Mouse (Mus musculus) midbrain, embryonic 16.5 days (tissue): Measurements from ENCODE around the gene Begain. TPM values are rescaled to one million over a fixed set of nuclear protein-coding genes. Genes with fewer than 3 reads are reported as not detected.

Experiments
- ATAC-seq: fragments of 200-750 bp; cut with Nextera tagmentation; 2 replicates; pipeline ENCODE4 v1.8.0; 2017; ENCODE audit warnings: moderate TSS enrichment
- H3K27ac ChIP-seq: fragments of 300-500 bp; sonication (generic); 2 replicates; pipeline ENCODE4 v1.5.1; 2014; ENCODE audit warnings: mild to moderate bottlenecking, low read length, mixed read lengths
- H3K27me3 ChIP-seq: fragments of 300-500 bp; sonication (generic); 2 replicates; pipeline ENCODE4 v1.6.1; 2014; ENCODE audit warnings: low read depth, low read length, mixed read lengths; ENCODE audit not compliant: control insufficient read depth, insufficient read depth
- H3K36me3 ChIP-seq: fragments of 300-500 bp; sonication (generic); 2 replicates; pipeline ENCODE4 v1.6.1; 2014; ENCODE audit warnings: mild to moderate bottlenecking, low read length, moderate library complexity, mixed read lengths; ENCODE audit not compliant: control insufficient read depth, insufficient read depth
- H3K4me1 ChIP-seq: fragments of 300-500 bp; sonication (generic); 2 replicates; pipeline ENCODE4 v1.6.1; 2014; ENCODE audit warnings: mild to moderate bottlenecking, low read length, mixed read lengths; ENCODE audit not compliant: control insufficient read depth, insufficient read depth
- H3K4me2 ChIP-seq: fragments of 300-500 bp; sonication (generic); 2 replicates; pipeline ENCODE4 v1.6.1; 2014; ENCODE audit warnings: mild to moderate bottlenecking, low read length, mixed read lengths
- H3K4me3 ChIP-seq: fragments of 300-500 bp; sonication (generic); 2 replicates; pipeline ENCODE4 v1.5.1; 2014; ENCODE audit warnings: low read depth, mild to moderate bottlenecking, low read length, moderate library complexity, mixed read lengths
- H3K9ac ChIP-seq: fragments of 300-500 bp; sonication (generic); 2 replicates; pipeline ENCODE4 v1.6.1; 2014; ENCODE audit warnings: low read depth, low read length, mixed read lengths
- H3K9me3 ChIP-seq: fragments of 300-500 bp; sonication (generic); replicated peaks from 2 replicates; pipeline ENCODE4 v1.6.1; 2014; ENCODE audit warnings: mild to moderate bottlenecking, low read length, mixed read lengths; ENCODE audit not compliant: control insufficient read depth, poor library complexity, severe bottlenecking
- WGBS: fragments of 180-500 bp; shearing (Covaris S2); extraction: QIAGEN DNeasy Blood & Tissue Kit; methylation state at CpG from one replicate; pipeline ENCODE4 v1.1.7; 2014; 5-methylcytosine and 5-hydroxymethylcytosine counted together
- polyA plus RNA-seq: library from polyadenylated mRNA; unstranded; fragments of >200 nt; fragmentation: Nextera tagmentation; extraction: Ambion mirVana; gene quantifications from 2 replicates; pipeline ENCODE4 v1.2.1, GENCODE M21; 2015

Gene Begain
- polyA plus RNA-seq, 1 experiment from 2014 or later, result 25.4 TPM

DNA sequence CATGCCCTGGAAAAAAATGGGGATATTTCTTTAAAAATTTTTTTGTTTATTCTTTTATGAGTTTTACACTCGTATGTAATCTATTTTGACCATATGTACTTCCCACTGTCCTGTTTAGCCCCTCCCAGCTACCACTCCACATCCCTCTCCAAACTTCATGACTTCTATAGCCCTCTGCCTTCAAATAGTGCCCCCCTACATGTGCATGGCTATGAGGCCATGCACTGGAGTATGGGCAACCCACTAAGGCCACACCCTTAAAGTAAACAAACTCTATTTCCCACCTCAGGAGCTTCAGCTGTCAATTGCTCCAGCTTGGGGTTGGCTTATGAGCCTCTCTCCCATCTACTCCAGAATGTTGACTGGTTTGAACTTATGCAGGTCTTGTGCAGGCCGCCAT lies 18.1 kb upstream of the Begain start:
- WGBS, result 90% methylated on average over 2 of the region's 2 CpGs
- Histone ChIP-seq H3K9me3 (no peaks in the 10 kb centered on the region), H3K36me3 (no peaks in the 10 kb centered on the region), H3K4me2 (no peak overlapping the region), H3K4me3 (no peak overlapping the region), H3K4me1 (no peaks in the 10 kb centered on the region), H3K27ac (no peak overlapping the region), H3K9ac (no peak overlapping the region), H3K27me3 (no peaks in the 10 kb centered on the region)
- no peak for ATAC-seq

DNA sequence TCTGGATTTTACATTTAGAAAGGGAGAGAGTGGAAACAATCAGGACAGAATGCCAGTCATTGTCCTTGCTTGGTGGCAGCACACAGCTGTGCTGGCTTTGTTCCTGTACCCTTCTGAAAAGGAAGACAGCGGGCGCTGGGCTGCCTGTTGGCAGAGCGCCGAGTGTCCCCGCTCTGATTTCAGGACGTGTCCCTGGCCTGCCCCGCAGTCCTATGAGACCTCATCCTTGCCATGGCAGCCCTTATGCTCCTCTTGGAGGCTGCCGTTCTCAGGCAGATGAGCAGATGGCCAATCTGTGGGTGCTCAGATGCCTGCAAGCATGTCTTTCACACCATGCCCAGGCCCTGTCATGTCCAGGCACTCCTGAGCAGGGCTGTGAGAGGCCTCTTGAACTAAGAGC lies 17.7 kb upstream of the Begain start:
- H3K9ac ChIP-seq, result no peak overlapping the region
- no peaks in the 10 kb centered on the region for H3K36me3 ChIP-seq
- 0 out of 2 replicates have a peak, but pooled peaks have one; percentile 60 for ATAC-seq
- no peaks in the 10 kb centered on the region for H3K4me1 ChIP-seq
- no peak overlapping the region for H3K4me2 ChIP-seq
- no peaks in the 10 kb centered on the region for H3K9me3 ChIP-seq
- H3K27me3 ChIP-seq, result no peaks in the 10 kb centered on the region
- H3K4me3 ChIP-seq, result no peak overlapping the region
- WGBS, result 59% methylated on average over 8 of the region's 8 CpGs
- 0 out of 2 replicates have a peak overlapping the region, but pooled peaks have one; percentile 29 for H3K27ac ChIP-seq

DNA sequence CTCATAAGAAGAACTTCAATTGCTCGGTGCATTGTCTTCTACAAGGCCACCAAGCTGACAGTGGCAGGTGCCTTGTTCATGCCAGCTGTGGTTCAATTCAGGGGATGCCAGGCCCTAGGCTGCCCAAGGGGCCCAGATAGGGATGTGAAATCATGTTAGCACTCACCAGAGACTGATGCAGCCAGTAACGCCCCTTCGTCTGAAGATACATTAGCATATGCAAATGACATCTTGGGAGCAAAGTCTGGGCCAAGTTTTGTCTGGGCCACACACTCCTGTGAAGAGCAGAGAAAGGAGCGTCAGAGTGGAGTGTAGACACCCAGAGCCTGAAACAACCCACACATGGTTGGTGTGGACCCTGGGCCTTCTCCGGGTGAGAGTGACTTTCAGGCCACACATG lies 17.0 kb upstream of the Begain start:
- H3K9ac ChIP-seq, result no peak overlapping the region
- no peaks in the 10 kb centered on the region for H3K9me3 ChIP-seq
- no peak overlapping the region for H3K27ac ChIP-seq
- ATAC-seq, result no peak
- no peaks in the 10 kb centered on the region for H3K36me3 ChIP-seq
- 54% methylated on average over 5 of the region's 5 CpGs for WGBS
- H3K4me2 ChIP-seq, result no peak overlapping the region
- H3K4me3 ChIP-seq, result no peak overlapping the region
- no peaks in the 10 kb centered on the region for H3K4me1 ChIP-seq
- no peaks in the 10 kb centered on the region for H3K27me3 ChIP-seq

DNA sequence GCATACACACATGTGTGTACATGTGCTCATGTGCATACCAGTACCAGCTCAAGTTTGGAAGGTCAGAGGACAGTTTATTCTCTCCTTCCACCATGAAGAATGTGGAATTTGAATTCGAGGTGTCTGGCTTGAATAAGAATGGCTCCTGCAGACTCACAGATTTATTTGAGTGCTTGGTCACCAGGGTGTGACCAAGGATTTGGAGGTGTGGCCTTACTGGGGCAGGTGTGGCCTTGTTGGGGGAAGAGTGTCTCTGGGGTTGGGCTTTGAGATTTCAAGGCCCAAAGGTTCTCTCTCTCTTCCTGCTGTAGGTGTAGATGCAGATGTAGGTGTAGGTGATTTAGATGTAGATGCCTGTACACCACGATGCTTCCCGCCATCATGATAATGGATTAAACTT lies 15.5 kb upstream of the Begain start:
- Histone ChIP-seq H3K9me3 (no peaks in the 10 kb centered on the region), H3K36me3 (no peaks in the 10 kb centered on the region), H3K27me3 (no peaks in the 10 kb centered on the region), H3K4me2 (no peak overlapping the region), H3K9ac (no peak overlapping the region), H3K4me3 (no peak overlapping the region), H3K27ac (no peak overlapping the region), H3K4me1 (no peaks in the 10 kb centered on the region)
- no peak for ATAC-seq
- whole genome bisulfite sequencing, result 84% methylated on average over 3 of the region's 3 CpGs

DNA sequence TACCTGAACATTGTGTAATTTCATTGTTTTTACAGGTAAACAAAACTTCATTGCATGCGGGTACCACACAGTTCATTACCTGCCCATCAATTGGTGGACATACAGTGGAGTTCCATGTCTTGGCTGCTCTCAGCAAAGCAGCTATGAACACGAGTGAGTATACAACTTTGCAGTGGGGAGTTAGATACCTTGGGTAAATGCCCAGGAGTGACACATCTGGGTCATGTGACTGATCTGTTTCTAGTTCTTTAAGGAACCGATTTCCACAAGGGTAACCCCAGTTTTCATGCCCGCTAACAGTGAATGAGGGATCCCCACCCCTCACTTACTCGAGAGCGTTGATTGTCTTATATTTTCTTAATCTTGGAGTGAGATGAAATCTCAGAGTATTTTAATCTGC lies 9.0 kb upstream of the Begain start:
- H3K27me3 ChIP-seq, result no peaks in the 10 kb centered on the region
- no peak overlapping the region for H3K27ac ChIP-seq
- no peak overlapping the region for H3K4me3 ChIP-seq
- no peaks in the 10 kb centered on the region for H3K36me3 ChIP-seq
- no peak for ATAC-seq
- no peaks in the 10 kb centered on the region for H3K4me1 ChIP-seq
- no peaks in the 10 kb centered on the region for H3K9me3 ChIP-seq
- no peak overlapping the region for H3K9ac ChIP-seq
- no peak overlapping the region for H3K4me2 ChIP-seq
- 88% methylated on average over 6 of the region's 6 CpGs for WGBS

DNA sequence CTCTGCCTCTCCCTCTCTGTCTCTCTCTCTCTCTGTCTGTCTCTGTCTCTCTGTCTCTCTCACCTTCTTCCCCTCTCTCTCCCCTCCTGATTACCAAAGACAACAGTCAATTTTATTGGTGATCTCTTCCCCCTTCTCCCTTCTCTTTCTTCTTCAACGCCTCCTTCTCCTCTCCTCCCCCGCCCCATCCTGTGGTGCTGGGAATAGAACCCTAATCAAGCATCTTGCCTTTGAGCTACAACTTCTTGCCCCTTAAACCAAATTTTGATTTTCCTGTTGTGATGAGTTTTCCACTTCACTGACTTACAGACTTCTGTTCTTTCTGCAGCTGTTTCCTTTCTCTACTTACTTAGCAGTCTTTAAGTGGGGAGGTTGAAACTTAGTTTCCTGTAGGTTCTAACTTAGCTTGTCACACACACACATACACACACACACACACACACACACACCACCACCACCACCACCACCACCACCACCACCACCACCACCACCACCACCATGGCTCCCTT lies 6.8 kb upstream of the Begain start:
- WGBS, result 77% methylated on average over 2 of the region's 2 CpGs
- no peak overlapping the region for H3K9ac ChIP-seq
- no peaks in the 10 kb centered on the region for H3K36me3 ChIP-seq
- no peak overlapping the region for H3K27ac ChIP-seq
- H3K27me3 ChIP-seq, result no peaks in the 10 kb centered on the region; the same call in 1 of the 2 replicates
- no peaks in the 10 kb centered on the region for H3K4me1 ChIP-seq
- no peak overlapping the region for H3K4me2 ChIP-seq
- no peak overlapping the region for H3K4me3 ChIP-seq
- no peaks in the 10 kb centered on the region for H3K9me3 ChIP-seq
- no peak for ATAC-seq

DNA sequence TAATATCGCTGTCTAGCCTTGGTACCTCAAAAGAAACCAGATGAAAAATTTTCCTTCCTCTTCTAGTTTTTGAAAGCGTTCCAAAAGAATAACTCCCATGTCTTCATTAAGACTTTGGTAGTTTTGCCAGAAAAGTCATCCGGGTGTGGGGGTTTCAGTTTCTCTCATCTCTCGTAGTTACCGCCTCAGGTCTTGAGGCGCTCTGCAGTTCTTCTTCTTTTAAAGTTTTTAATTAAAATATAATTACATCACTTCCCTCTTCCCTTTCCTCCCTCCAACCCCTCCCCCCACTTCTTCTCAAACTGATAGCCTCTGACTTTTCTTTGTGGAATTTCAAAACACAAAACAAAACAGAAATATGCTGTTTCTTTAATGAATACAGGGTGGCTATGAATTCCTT lies 6.1 kb upstream of the Begain start:
- Histone ChIP-seq H3K9me3 (no peaks in the 10 kb centered on the region), H3K4me3 (no peak overlapping the region), H3K4me2 (no peak overlapping the region), H3K27me3 (no peaks in the 10 kb centered on the region; the same call in 1 of the 2 replicates), H3K36me3 (no peaks in the 10 kb centered on the region), H3K9ac (no peak overlapping the region), H3K4me1 (no peaks in the 10 kb centered on the region), H3K27ac (no peak overlapping the region)
- WGBS, result 88% methylated on average over 6 of the region's 6 CpGs
- ATAC-seq, result no peak

DNA sequence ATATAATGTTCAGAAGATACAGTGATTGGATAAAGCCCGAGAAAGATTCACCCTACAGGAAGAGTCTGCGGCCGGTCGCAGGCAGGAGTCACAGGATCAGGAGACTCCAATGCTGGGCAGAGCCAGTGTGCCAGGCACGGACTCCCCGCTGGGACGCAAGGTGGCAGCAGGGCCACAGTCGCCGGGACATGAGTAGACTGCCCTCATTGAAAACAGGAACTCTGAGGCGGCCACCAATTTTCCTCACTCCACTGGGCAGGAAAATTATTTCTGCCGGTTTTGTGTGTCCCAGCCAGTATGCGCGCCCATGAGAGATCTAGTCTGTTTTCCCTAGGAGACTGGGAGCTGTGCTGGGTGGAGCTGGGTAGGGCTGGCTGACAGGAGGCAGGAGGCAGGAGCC lies 3.2 kb upstream of the Begain start:
- ATAC-seq, result no peak
- H3K4me2 ChIP-seq, result no peak overlapping the region
- 85% methylated on average over 13 of the region's 13 CpGs for WGBS

DNA sequence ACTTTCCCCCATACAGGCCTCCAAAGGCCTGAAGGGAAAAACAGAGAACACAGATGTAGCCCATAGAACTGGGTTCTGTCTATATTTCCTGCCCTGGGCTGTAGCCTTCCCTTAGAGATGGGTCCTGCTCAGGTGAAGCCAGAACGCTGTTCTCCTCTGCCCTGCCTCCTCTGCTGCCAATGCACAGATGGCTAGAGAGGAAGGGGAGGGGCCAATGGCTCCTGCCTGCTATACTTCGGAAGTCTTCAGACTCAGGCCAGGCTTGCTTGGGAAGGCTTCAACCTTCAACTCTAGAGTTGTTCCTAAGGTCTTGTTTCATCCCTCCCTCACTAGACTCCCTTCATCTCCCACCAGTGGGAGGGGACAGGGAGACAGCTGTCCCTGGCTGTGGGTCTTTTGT lies 1.7 kb upstream of the Begain start:
- WGBS, result 61% methylated on average over 2 of the region's 2 CpGs

More for the DNA sequence above, 3.2 kb upstream of the Begain start:
- no peak overlapping the region for H3K27ac ChIP-seq
- H3K9ac ChIP-seq, result no peak overlapping the region
- H3K4me1 ChIP-seq, result peaks cover 13% of the 10 kb centered on the region
- no peaks in the 10 kb centered on the region for H3K9me3 ChIP-seq
- no peak overlapping the region for H3K4me3 ChIP-seq
- H3K27me3 ChIP-seq, result no peaks in the 10 kb centered on the region; the same call in 1 of the 2 replicates
- H3K36me3 ChIP-seq, result no peaks in the 10 kb centered on the region

More for the DNA sequence above, 1.7 kb upstream of the Begain start:
- H3K9me3 ChIP-seq, result no peaks in the 10 kb centered on the region
- no peak overlapping the region for H3K4me2 ChIP-seq
- H3K27ac ChIP-seq, result no peak overlapping the region
- H3K4me1 ChIP-seq, result peaks cover 13% of the 10 kb centered on the region
- no peak overlapping the region for H3K9ac ChIP-seq
- H3K36me3 ChIP-seq, result no peaks in the 10 kb centered on the region
- no peak overlapping the region for H3K4me3 ChIP-seq
- no peaks in the 10 kb centered on the region; the same call in 1 of the 2 replicates for H3K27me3 ChIP-seq
- no peak for ATAC-seq
